Mouse (Mus musculus): ENCODE results near the gene Vwa5b1.

The Vwa5b1 gene

GRCm38 (mm10) chr4:138524769-138525168 is 110.9 kb downstream of the Vwa5b1 start:
- DNase-seq, result no peak

GRCm38 (mm10) chr4:138523775-138524174 is 111.9 kb downstream of the Vwa5b1 start:
- DNase-seq, result no peak

GRCm38 (mm10) chr4:138522296-138522695 is 113.4 kb downstream of the Vwa5b1 start:
- DNase-seq, result no peak

GRCm38 (mm10) chr4:138517153-138517789 is 118.4 kb downstream of the Vwa5b1 start:
- no peak for DNase-seq

GRCm38 (mm10) chr4:138516448-138516847 is 119.2 kb downstream of the Vwa5b1 start:
- no peak for DNase-seq

Measured in thymus, postnatal 36 days (tissue).